Mouse (Mus musculus): ENCODE data around the gene Pin4. TPM values are rescaled to one million over a fixed set of nuclear protein-coding genes. Genes with fewer than 3 reads are reported as not detected.

Pin4 gene
- polyA plus RNA-seq, 1 experiment from 2014 or later, result 51.0 TPM

Other genes with a start within 250 kb of the Pin4 start
- 1.2 and 1.3 TPM in 2 replicates for gene Rtl5, start 48.1 kb upstream of the Pin4 start, polyA plus RNA-seq (2015; fragmentation: Nextera tagmentation; extraction: Ambion mirVana)
- gene Ercc6l, start 37.6 kb downstream of the Pin4 start, polyA plus RNA-seq (2015; fragmentation: Nextera tagmentation; extraction: Ambion mirVana), result 6.5 and 7.7 TPM in 2 replicates
- gene Rps4x, start 69.9 kb downstream of the Pin4 start, polyA plus RNA-seq (2015; fragmentation: Nextera tagmentation; extraction: Ambion mirVana), result 431 and 436 TPM in 2 replicates
- gene Cited1, start 132.7 kb downstream of the Pin4 start, polyA plus RNA-seq (2015; fragmentation: Nextera tagmentation; extraction: Ambion mirVana), result 392 and 393 TPM in 2 replicates